Mouse (Mus musculus): Measurements from ENCODE around the gene Cops8. TPM values are rescaled to one million over a fixed set of nuclear protein-coding genes. Genes with fewer than 3 reads are reported as not detected.

Cops8 gene
- polyA plus RNA-seq, 1 experiment: 14.4 TPM

DNA sequence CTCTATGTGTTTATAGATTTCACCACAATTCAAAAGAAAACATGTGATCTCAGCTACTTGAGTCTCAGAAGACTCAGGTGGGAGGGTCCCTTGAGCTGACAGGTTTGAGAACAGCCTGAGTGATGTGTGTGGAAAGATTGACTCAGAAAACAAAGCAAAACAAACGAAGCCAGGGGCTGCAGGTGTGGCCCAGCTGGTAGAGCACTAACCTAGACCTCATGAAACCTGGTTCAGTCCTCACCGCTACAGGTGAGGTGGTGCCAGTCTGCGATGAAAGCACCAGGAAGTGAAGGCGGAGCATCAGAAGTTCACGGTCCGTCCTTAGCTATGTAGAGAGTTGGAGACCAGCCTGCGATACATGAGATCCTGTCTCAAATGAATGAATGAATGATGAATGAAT, 57.4 kb downstream of the Cops8 start:
- H3K36me3 ChIP-seq (ENCODE audit: control insufficient read depth, insufficient read depth, low read length): no peaks in the 10 kb centered on the region
- 63% methylated on average over 7 of the region's 7 CpGs for WGBS
- TF ChIP-seq POLR2A (IDR thresholded peaks at IDR 0.05; ENCODE audit: low read depth, low read length) (no peak), CTCF (IDR thresholded peaks at IDR 0.05; ENCODE audit: extremely low read depth, insufficient read length, insufficient replicate concordance, low read depth, low read length) (no peak)

DNA sequence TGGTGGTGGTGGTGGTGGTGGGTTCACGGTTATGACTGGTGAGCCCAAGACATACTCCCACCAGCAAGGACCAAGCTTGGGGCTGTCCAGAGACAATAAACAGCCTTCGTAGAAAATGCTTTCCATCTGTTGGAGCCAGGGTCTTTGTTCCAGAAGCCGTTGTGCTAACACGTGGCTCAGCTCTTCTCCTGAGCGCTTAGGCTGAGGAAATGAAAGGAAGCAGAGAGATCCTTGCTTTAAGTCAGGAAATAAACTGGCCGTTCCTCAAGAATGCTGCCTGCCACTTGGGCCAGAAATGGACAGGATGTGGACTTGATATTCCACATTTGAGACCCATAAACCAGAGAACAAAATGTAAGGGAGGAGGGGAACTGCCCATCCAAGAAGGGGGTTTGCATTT, 59.7 kb downstream of the Cops8 start:
- WGBS: 78% methylated on average over 6 of the region's 6 CpGs
- Histone ChIP-seq H3K4me1 (ENCODE audit: control insufficient read depth, insufficient read depth, insufficient read length, low read length) (no peaks in the 10 kb centered on the region), H3K36me3 (ENCODE audit: control insufficient read depth, insufficient read depth, low read length) (no peaks in the 10 kb centered on the region), H3K27me3 (ENCODE audit: control insufficient read depth, insufficient read depth, low read length) (no peaks in the 10 kb centered on the region), H3K27ac (ENCODE audit: insufficient read depth, low read depth, low read length) (no peak overlapping the region), H3K4me3 (ENCODE audit: low read depth, low read length) (no peak overlapping the region)
- TF ChIP-seq POLR2A (IDR thresholded peaks at IDR 0.05; ENCODE audit: low read depth, low read length) (no peak), CTCF (IDR thresholded peaks at IDR 0.05; ENCODE audit: extremely low read depth, insufficient read length, insufficient replicate concordance, low read depth, low read length) (no peak)

More for the DNA sequence above, 57.4 kb downstream of the Cops8 start:
- no peak overlapping the region for H3K4me3 ChIP-seq (ENCODE audit: low read depth, low read length)
- H3K4me1 ChIP-seq (ENCODE audit: control insufficient read depth, insufficient read depth, insufficient read length, low read length): no peaks in the 10 kb centered on the region
- no peaks in the 10 kb centered on the region for H3K27me3 ChIP-seq (ENCODE audit: control insufficient read depth, insufficient read depth, low read length)
- H3K27ac ChIP-seq (ENCODE audit: insufficient read depth, low read depth, low read length): no peak overlapping the region

Other genes starting within 250 kb of the Cops8 start
- gene Col6a3, start 241.0 kb downstream of the Cops8 start, polyA plus RNA-seq (2012; rRNA removed): 11.5 and 19.2 TPM in 2 replicates